8 mouse cellular contexts compared by ENCODE assay signal in the genomic region with DNA sequence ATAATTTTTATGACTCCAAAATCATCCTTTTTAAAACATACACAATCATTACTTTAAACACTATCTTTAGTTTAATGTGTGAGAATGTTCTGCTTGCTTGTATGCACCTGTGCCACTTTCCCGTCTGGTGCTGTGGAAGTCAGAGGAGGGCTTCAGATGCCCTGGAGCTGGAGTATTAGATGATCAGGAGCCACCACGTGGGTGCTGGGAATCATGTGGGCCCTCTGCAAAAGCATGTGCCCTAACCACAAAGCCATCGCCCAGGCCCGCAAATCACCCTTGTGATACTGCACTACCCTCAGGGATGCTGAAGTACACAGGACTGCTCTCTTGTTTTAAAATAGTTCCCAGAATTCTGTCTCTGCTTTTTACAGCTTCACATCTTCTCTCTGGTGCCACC. TPM values are rescaled to one million over a fixed set of nuclear protein-coding genes. Genes with fewer than 3 reads are reported as not detected.
DNase-seq lines count a peak whose midpoint lies in the region; ATAC-seq lines count a peak whose summit lies in the region.

No protein-coding gene starts in this region.

- H3K9ac ChIP-seq in heart, embryonic 13.5 days, result peak overlapping the region; percentile 97
- peak overlapping the region; percentile 1; the same call in 1 of the 2 replicates for H3K9ac ChIP-seq in hindbrain, embryonic 16.5 days (ENCODE audit: low read depth, low read length)
- H3K9ac ChIP-seq in midbrain, embryonic 14.5 days (replicated peaks; ENCODE audit: low read length), result no peak overlapping the region

- no peaks in the 10 kb centered on the region for H3K27me3 ChIP-seq in heart, embryonic 13.5 days (replicated peaks)
- H3K27me3 ChIP-seq in embryonic facial prominence, embryonic 10.5 days (replicated peaks; ENCODE audit: low read depth, poor library complexity, severe bottlenecking), result no peaks in the 10 kb centered on the region
- no peaks in the 10 kb centered on the region for H3K27me3 ChIP-seq in hindbrain, embryonic 16.5 days (replicated peaks; ENCODE audit: control insufficient read depth, insufficient read depth, low read length)
- H3K27me3 ChIP-seq in midbrain, embryonic 14.5 days (ENCODE audit: control insufficient read depth, insufficient read depth, low read length), result no peaks in the 10 kb centered on the region

- 68% methylated on average over 4 of the region's 4 CpGs for WGBS in heart, embryonic 13.5 days
- 84% methylated on average over 4 of the region's 4 CpGs for WGBS in embryonic facial prominence, embryonic 10.5 days
- WGBS in hindbrain, embryonic 16.5 days, result 59% methylated on average over 4 of the region's 4 CpGs
- 79% methylated on average over 4 of the region's 4 CpGs for WGBS in midbrain, embryonic 14.5 days

- peak overlapping the region; percentile 94 for H3K4me2 ChIP-seq in heart, embryonic 13.5 days
- H3K4me2 ChIP-seq in hindbrain, embryonic 16.5 days (ENCODE audit: low read length), result peak overlapping the region; percentile 99
- H3K4me2 ChIP-seq in midbrain, embryonic 14.5 days (ENCODE audit: low read length), result peak overlapping the region; percentile 99

- no peak for ATAC-seq in heart, embryonic 13.5 days (ENCODE audit: extremely low read depth, insufficient number of reproducible peaks, low FRiP score, low TSS enrichment)
- ATAC-seq in hindbrain, embryonic 16.5 days, result no peak
- no peak for ATAC-seq in midbrain, embryonic 14.5 days (ENCODE audit: low FRiP score, low TSS enrichment)

- H3K9me3 ChIP-seq in heart, embryonic 13.5 days, result no peaks in the 10 kb centered on the region
- H3K9me3 ChIP-seq in embryonic facial prominence, embryonic 10.5 days, result no peaks in the 10 kb centered on the region
- H3K9me3 ChIP-seq in hindbrain, embryonic 16.5 days (ENCODE audit: control insufficient read depth, low read length), result no peaks in the 10 kb centered on the region
- H3K9me3 ChIP-seq in midbrain, embryonic 14.5 days (ENCODE audit: control insufficient read depth, low read length), result no peaks in the 10 kb centered on the region

- 0 out of 2 replicates have a peak, but pooled peaks cover 5% of the 10 kb centered on the region for H3K36me3 ChIP-seq in heart, embryonic 13.5 days
- peaks cover 15% of the 10 kb centered on the region; the same call in 1 of the 2 replicates for H3K36me3 ChIP-seq in embryonic facial prominence, embryonic 10.5 days (replicated peaks)
- no peaks in the 10 kb centered on the region for H3K36me3 ChIP-seq in hindbrain, embryonic 16.5 days (ENCODE audit: control insufficient read depth, insufficient read depth, low read length)
- no peaks in the 10 kb centered on the region for H3K36me3 ChIP-seq in midbrain, embryonic 14.5 days (ENCODE audit: control insufficient read depth, insufficient read depth, low read length)

- DNase-seq in heart, adult 8-10 months (ENCODE audit: low spot score), result no peak
- no peak for DNase-seq in embryonic facial prominence, embryonic 10.5 days (ENCODE audit: low spot score)
- no peak for DNase-seq in midbrain, embryonic 14.5 days
- DNase-seq in urinary bladder, postnatal 14 days (ENCODE audit: low spot score), result no peak
- no peak for DNase-seq in frontal cortex, postnatal 25 days (ENCODE audit: low spot score in 2 of 2)
- DNase-seq in adrenal gland, postnatal 10 days, result no peak

- H3K4me1 ChIP-seq in heart, embryonic 13.5 days, result peaks cover 72% of the 10 kb centered on the region
- peaks cover 48% of the 10 kb centered on the region for H3K4me1 ChIP-seq in embryonic facial prominence, embryonic 10.5 days
- H3K4me1 ChIP-seq in hindbrain, embryonic 16.5 days (ENCODE audit: control insufficient read depth, insufficient read depth, low read depth, low read length), result peaks cover 21% of the 10 kb centered on the region
- peaks cover 25% of the 10 kb centered on the region for H3K4me1 ChIP-seq in midbrain, embryonic 14.5 days (ENCODE audit: control insufficient read depth, insufficient read depth, low read length)

- peak overlapping the region; percentile 99 for H3K27ac ChIP-seq in heart, embryonic 13.5 days (replicated peaks)
- H3K27ac ChIP-seq in embryonic facial prominence, embryonic 10.5 days (replicated peaks), result peak overlapping the region; percentile 57; the same call in 1 of the 2 replicates
- no peak overlapping the region for H3K27ac ChIP-seq in hindbrain, embryonic 16.5 days (ENCODE audit: low read depth, low read length)
- no peak overlapping the region for H3K27ac ChIP-seq in midbrain, embryonic 14.5 days (replicated peaks; ENCODE audit: low read depth, low read length)

- H3K4me3 ChIP-seq in heart, embryonic 13.5 days, result peak overlapping the region; percentile 81
- H3K4me3 ChIP-seq in embryonic facial prominence, embryonic 10.5 days, result peak overlapping the region; percentile 94
- H3K4me3 ChIP-seq in hindbrain, embryonic 16.5 days (ENCODE audit: low read length), result no peak overlapping the region
- H3K4me3 ChIP-seq in midbrain, embryonic 14.5 days (replicated peaks; ENCODE audit: low read depth, low read length), result no peak overlapping the region

RNA-seq across cellular contexts. Expression of gene Fam120a, which starts 3.0 kb away (rescaled TPM):
- 17.2 and 17.8 TPM in 2 replicates for polyA plus RNA-seq in heart, embryonic 13.5 days (2015; fragmentation: Nextera tagmentation; extraction: Ambion mirVana)
- 100 to 1,000 TPM in 3 of 4 experiments, 10 to 100 TPM in 1; 97.4 to 114 (median 105) TPM for total RNA-seq in heart, adult 8-10 months (2022)
- polyA plus RNA-seq in embryonic facial prominence, embryonic 10.5 days (2016; fragmentation: Nextera tagmentation; extraction: Ambion mirVana), result 16.0 and 16.7 TPM in 2 replicates
- 9.8 and 10.9 TPM in 2 replicates for polyA plus RNA-seq in hindbrain, embryonic 16.5 days (2015; fragmentation: Nextera tagmentation; extraction: Ambion mirVana)
- polyA plus RNA-seq in midbrain, embryonic 14.5 days (2014; fragmentation: Nextera tagmentation; extraction: Ambion mirVana), result 16.0 and 17.3 TPM in 2 replicates
- 100 to 1,000 TPM; 145 to 150 TPM for total RNA-seq in adrenal gland, postnatal 10 days (2021)

Comparison
In these comparisons a context has a peak if more than half of its experiments do, and no peak if none do; other contexts are left out.
1. H3K27ac ChIP-seq: peak in heart, embryonic 13.5 days (single experiment) and embryonic facial prominence, embryonic 10.5 days (single experiment); none in hindbrain, embryonic 16.5 days (single experiment) and midbrain, embryonic 14.5 days (single experiment).
2. H3K4me3 ChIP-seq: peak in heart, embryonic 13.5 days (single experiment) and embryonic facial prominence, embryonic 10.5 days (single experiment); none in hindbrain, embryonic 16.5 days (single experiment) and midbrain, embryonic 14.5 days (single experiment).
3. Peak in every context shown above with its lines, with median percentiles within 50 percentile points of each other: H3K4me2 ChIP-seq.